Mouse (Mus musculus) G1E (cell line): ENCODE data around the gene Fgfr2. TPM values are rescaled to one million over a fixed set of nuclear protein-coding genes. Genes with fewer than 3 reads are reported as not detected.
"Not testable (repeated sequence)": the region's sequence is repeated elsewhere in the genome, so short reads cannot be mapped to it uniquely, and the experiment has no call there.

Experiments used
- ATAC-seq: 2 replicates; pipeline ENCODE4 v1.8.0; 2016; ENCODE audit warnings: mild to moderate bottlenecking; ENCODE audit not compliant: insufficient number of reproducible peaks, poor library complexity, low FRiP score, severe bottlenecking; ENCODE audit errors: extremely low read depth
- DNase-seq: peaks from one replicate; pipeline ENCODE4 v3.0.0; 2012; ENCODE audit warnings: low spot score
- H3K27me3 ChIP-seq: 2 replicates; pipeline ENCODE4 v1.6.1; 2012; ENCODE audit warnings: mild to moderate bottlenecking, low read length, inconsistent platforms; ENCODE audit not compliant: insufficient read depth
- H3K36me3 ChIP-seq: replicated peaks from 2 replicates; pipeline ENCODE3; 2012; ENCODE audit warnings: mild to moderate bottlenecking, inconsistent platforms
- H3K4me1 ChIP-seq: 2 replicates; pipeline ENCODE4 v1.6.1; 2012; ENCODE audit warnings: low read depth, low read length, inconsistent platforms, mixed read lengths; ENCODE audit not compliant: insufficient read depth
- H3K4me3 ChIP-seq: 2 replicates; pipeline ENCODE4 v1.5.1; 2012; ENCODE audit warnings: low read depth, mild to moderate bottlenecking, inconsistent platforms, low read length, moderate library complexity, mixed read lengths
- H3K9me3 ChIP-seq: replicated peaks from 2 replicates; pipeline ENCODE4 v1.6.1; 2012; ENCODE audit warnings: inconsistent platforms
- CTCF ChIP-seq: IDR thresholded peaks from 2 replicates; pipeline ENCODE4 v1.5.1; 2012; ENCODE audit warnings: low read depth, low read length, inconsistent platforms, mixed read lengths
- GATA1 ChIP-seq: IDR thresholded peaks from 2 replicates; pipeline ENCODE4 v1.6.1; 2012; ENCODE audit warnings: borderline replicate concordance, low read length, inconsistent platforms, mixed read lengths
- GATA2 ChIP-seq: IDR thresholded peaks from 2 replicates; pipeline ENCODE4 v1.6.1; 2012; ENCODE audit warnings: low read depth, low read length, inconsistent platforms, borderline replicate concordance
- POLR2AphosphoS5 ChIP-seq: IDR thresholded peaks from 2 replicates; pipeline ENCODE4 v1.6.1; 2012; ENCODE audit warnings: low read depth, low read length, inconsistent platforms; ENCODE audit not compliant: insufficient replicate concordance
- TAL1 ChIP-seq: conservative IDR thresholded peaks from 2 replicates; pipeline ENCODE4 v1.6.1; 2012; ENCODE audit warnings: low read depth, low read length, inconsistent platforms, mixed read lengths
- polyA plus RNA-seq: library from polyadenylated mRNA; stranded (reverse); fragments of >175 nt; gene quantifications from 2 replicates; pipeline ENCODE4 v1.2.3, GENCODE M21; 2012
- total RNA-seq, 2 experiments: library from RNA; stranded (forward) in 1 of 2; stranded (reverse) in 1 of 2; fragments of 200-1000 nt in 1 of 2; fragments of >200 nt in 1 of 2; fragmentation: Nextera tagmentation in 1 of 2; gene quantifications; 2 replicates each; pipeline ENCODE4 v1.2.3; 2014 to 2017

The Fgfr2 gene
- total and polyA plus RNA-seq, 3 experiments: 0.22 TPM; not detected in 2

DNA sequence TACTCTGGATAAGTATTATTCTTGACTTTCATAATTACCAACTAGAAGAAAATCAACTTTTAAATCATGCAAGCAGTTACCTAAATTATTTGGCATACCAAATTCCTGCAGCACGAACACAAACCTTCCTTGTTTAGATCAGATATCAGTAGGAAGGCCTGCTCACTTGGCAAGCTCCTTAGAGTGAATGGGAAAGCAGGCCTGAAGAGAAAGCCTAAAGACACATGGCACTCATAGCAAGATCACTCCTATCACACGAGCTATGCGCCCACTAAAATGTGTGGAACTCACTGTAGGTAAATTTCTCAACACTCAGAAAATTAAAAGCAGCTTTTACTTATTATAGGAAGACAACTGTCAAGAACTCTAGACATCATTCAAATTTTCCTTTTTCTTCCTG, 2629.8 kb downstream of the Fgfr2 start:
- no peaks in the 10 kb centered on the region for H3K4me1 ChIP-seq
- peaks cover 40% of the 10 kb centered on the region for H3K36me3 ChIP-seq
- no peak overlapping the region for H3K4me3 ChIP-seq
- H3K27me3 ChIP-seq: no peaks in the 10 kb centered on the region
- DNase-seq (no peak), ATAC-seq (no peak)
- TF ChIP-seq GATA2: no peak
- no peak for TF ChIP-seq GATA1
- TF ChIP-seq POLR2AphosphoS5: no peak
- TF ChIP-seq TAL1: no peak
- TF ChIP-seq CTCF: no peak
- H3K9me3 ChIP-seq: no peaks in the 10 kb centered on the region

DNA sequence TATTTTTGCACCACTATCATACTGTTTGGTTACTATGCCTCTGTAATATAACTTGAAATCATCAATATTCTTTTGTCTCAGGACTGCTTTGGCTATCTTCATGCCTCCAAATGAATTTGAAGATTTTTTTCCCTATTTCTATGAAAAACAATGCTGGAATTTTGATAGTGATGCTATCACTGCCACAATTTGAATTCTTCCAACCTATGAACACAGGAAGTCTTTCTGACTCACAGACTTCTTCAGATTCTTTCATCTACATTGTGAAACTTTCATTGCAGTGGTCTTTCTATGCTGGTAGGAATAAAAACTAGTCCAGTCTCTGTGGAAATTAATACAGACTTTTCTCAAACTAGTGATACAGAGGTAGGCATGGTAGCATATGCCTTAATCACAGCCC, 2631.1 kb downstream of the Fgfr2 start:
- Histone ChIP-seq H3K27me3 (no peaks in the 10 kb centered on the region), H3K4me1 (no peaks in the 10 kb centered on the region), H3K4me3 (no peak overlapping the region), H3K9me3 (no peaks in the 10 kb centered on the region), H3K36me3 (peaks cover 35% of the 10 kb centered on the region)
- TF ChIP-seq POLR2AphosphoS5 (no peak), TAL1 (no peak), GATA1 (no peak), CTCF (no peak), GATA2 (no peak)
- DNase-seq: no peak
- ATAC-seq: no peak

DNA sequence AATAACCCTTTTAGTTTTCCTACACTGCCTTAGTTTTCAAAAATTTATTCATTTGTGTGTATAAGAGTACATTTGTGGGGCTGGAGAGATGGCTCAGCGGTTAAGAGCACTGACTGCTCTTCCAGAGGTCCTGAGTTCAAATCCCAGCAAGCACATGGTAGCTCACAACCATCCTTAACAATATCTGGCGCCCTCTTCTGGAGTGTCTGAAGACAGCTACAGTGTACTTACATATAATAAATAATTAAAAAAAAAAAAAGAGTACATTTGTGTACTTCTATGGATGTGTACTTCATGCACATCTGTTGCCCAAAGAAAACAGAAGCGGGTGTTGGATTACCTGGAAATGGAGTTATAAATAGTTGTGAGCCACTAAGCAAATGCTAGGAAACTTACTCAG, 2644.1 kb downstream of the Fgfr2 start:
- not testable (repeated sequence) for H3K9me3 ChIP-seq, H3K4me3 ChIP-seq, DNase-seq, H3K4me1 ChIP-seq, ATAC-seq, H3K27me3 ChIP-seq
- peaks cover 31% of the 10 kb centered on the region for H3K36me3 ChIP-seq

DNA sequence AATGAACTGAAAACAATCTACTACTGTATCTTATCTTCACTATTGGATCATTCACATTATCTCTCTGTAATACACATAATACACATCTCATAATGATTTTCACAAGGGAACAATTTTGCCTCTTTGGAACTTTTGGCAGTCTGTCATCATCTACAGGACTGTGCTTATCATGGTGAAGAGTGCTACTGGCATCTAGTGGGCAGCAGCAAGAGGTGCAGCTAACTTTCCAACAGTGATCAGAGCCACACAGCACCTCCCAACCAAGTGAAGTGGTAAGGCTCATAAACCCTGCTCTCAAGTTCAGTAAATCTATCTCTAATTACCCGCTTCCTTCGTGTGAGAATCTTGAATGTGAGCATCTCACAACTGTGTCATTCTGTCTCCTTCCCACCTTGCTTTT, 2647.2 kb downstream of the Fgfr2 start:
- Histone ChIP-seq H3K4me1 (no peaks in the 10 kb centered on the region), H3K9me3 (no peaks in the 10 kb centered on the region), H3K27me3 (no peaks in the 10 kb centered on the region), H3K36me3 (peaks cover 44% of the 10 kb centered on the region), H3K4me3 (no peak overlapping the region)
- peak; percentile 81 for ATAC-seq
- DNase-seq: no peak
- TF ChIP-seq CTCF (peak; percentile 26; the same call in 1 of the 2 replicates), TAL1 (no peak), GATA2 (no peak)

DNA sequence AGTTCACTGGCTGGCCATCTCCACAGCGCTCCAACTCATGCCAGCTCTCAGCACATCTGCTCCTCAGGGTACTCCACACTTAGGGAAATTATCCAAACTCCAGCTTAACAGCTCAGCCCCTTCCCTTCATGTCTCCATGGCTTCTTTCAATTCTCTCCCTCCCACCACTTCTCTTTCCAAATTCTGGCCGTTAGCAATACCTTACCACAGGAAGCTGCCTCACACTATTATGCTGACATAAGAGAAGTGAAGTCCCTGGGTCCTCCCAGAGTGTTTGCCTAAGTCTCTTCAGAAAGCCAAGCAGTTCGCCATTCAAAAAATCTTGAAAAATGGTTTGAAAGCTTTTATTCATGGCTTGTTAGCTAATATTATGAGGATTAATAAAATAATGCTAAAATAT, 2649.3 kb downstream of the Fgfr2 start:
- H3K36me3 ChIP-seq: peaks cover 50% of the 10 kb centered on the region

DNA sequence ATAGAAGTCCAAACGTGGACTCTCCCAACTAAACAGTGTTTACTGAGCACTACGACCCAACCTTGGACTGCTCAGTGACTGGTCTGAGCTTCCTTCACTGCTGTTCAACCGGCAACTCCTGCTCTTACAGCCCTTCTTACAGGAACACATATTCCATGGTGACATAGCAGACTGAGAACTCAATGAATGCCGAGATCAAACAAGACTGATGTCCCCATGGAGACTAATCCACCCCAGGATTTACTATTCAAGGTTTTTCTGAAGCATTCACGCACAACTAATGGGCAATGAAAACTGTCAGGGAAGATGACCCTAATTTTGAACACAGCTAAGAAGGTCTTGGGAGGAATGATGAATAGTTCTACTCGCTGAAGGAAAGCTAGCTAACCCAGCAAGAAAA, 2650.5 kb downstream of the Fgfr2 start:
- H3K9me3 ChIP-seq: no peaks in the 10 kb centered on the region
- ATAC-seq (no peak), DNase-seq (no peak)
- H3K4me1 ChIP-seq: no peaks in the 10 kb centered on the region
- H3K4me3 ChIP-seq: no peak overlapping the region
- H3K27me3 ChIP-seq: no peaks in the 10 kb centered on the region
- peaks cover 48% of the 10 kb centered on the region for H3K36me3 ChIP-seq
- TF ChIP-seq CTCF (no peak), POLR2AphosphoS5 (no peak)

More for the DNA sequence above, 2649.3 kb downstream of the Fgfr2 start:
- H3K9me3 ChIP-seq: no peaks in the 10 kb centered on the region
- DNase-seq (no peak), ATAC-seq (no peak)
- H3K4me1 ChIP-seq: no peaks in the 10 kb centered on the region
- TF ChIP-seq GATA1 (no peak), POLR2AphosphoS5 (no peak), CTCF (no peak), GATA2 (no peak), TAL1 (no peak)
- no peaks in the 10 kb centered on the region for H3K27me3 ChIP-seq
- no peak overlapping the region for H3K4me3 ChIP-seq

DNA sequence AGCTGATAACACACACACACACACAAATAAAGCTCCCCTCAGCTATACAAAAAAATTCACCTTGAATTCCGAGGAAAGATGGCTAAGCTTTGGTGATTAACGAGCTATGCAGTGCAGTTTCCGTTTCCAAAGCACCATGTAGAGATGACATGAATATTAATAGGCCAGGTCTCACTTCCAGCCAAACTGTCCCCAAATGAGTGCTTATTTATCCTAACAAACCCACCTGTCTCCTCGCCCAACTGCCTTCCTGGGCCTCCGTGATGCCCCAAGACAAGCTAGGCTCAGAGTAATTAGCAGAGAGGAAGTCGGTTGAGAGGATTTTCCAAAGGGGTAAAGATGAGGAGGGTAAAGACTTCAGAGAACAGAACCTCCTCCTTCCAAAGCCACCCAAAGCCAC, 2652.1 kb downstream of the Fgfr2 start:
- TF ChIP-seq POLR2AphosphoS5 (no peak), GATA1 (no peak), GATA2 (no peak), TAL1 (no peak), CTCF (no peak)
- DNase-seq (no peak), ATAC-seq (no peak)
- Histone ChIP-seq H3K9me3 (no peaks in the 10 kb centered on the region), H3K36me3 (peaks cover 45% of the 10 kb centered on the region), H3K4me3 (no peak overlapping the region), H3K4me1 (no peaks in the 10 kb centered on the region), H3K27me3 (no peaks in the 10 kb centered on the region)
